Mouse (Mus musculus) T-cell, adult 2 months (primary cell): Measurements from ENCODE around the gene Tmem150b.

Experiments used
- DNase-seq: peaks from one replicate; pipeline ENCODE4 v3.0.0; 2022; ENCODE audit warnings: low spot score

Gene Tmem150b

GRCm38 (mm10) chr7:4731090-4731489, 6.0 kb upstream of the Tmem150b start:
- DNase-seq, result no peak

- DNase-seq, result no peak
Measured at GRCm38 (mm10) chr7:4724359-4724758, 690 bp downstream of the Tmem150b start.

- peak; percentile 17 for DNase-seq
Measured at GRCm38 (mm10) chr7:4723508-4723907, 1.5 kb downstream of the Tmem150b start.

- DNase-seq, result no peak
Measured at GRCm38 (mm10) chr7:4719276-4719675, 5.8 kb downstream of the Tmem150b start.

GRCm38 (mm10) chr7:4716955-4717354, 8.1 kb downstream of the Tmem150b start:
- no peak for DNase-seq

GRCm38 (mm10) chr7:4712594-4712993, 12.5 kb downstream of the Tmem150b start:
- no peak for DNase-seq

- DNase-seq, result peak; percentile 25
Measured at GRCm38 (mm10) chr7:4705098-4705497, 20.0 kb downstream of the Tmem150b start.

- no peak for DNase-seq
Measured at GRCm38 (mm10) chr7:4703195-4703594, 21.9 kb downstream of the Tmem150b start.

- DNase-seq, result no peak
Measured at GRCm38 (mm10) chr7:4702334-4702733, 22.7 kb downstream of the Tmem150b start.

- DNase-seq, result no peak
Measured at GRCm38 (mm10) chr7:4693004-4693403, 32.0 kb downstream of the Tmem150b start.

- DNase-seq, result no peak
Measured at GRCm38 (mm10) chr7:4690951-4691653, 33.9 kb downstream of the Tmem150b start.

- DNase-seq, result no peak
Measured at GRCm38 (mm10) chr7:4690387-4690786, 34.7 kb downstream of the Tmem150b start, which contains the start of gene Brsk1. Gene Brsk1 (plus strand): TSS chr7:4690604.

- peak; percentile 98 for DNase-seq
Measured at GRCm38 (mm10) chr7:4684632-4685417, 40.2 kb downstream of the Tmem150b start, which contains the start of gene Hspbp1. Gene Hspbp1 (minus strand): TSS chr7:4685068.

- DNase-seq, result no peak
Measured at GRCm38 (mm10) chr7:4684203-4684602, 40.8 kb downstream of the Tmem150b start.

GRCm38 (mm10) chr7:4683307-4683706, 41.7 kb downstream of the Tmem150b start:
- no peak for DNase-seq

- no peak for DNase-seq
Measured at GRCm38 (mm10) chr7:4675200-4675599, 49.8 kb downstream of the Tmem150b start.

- peak; percentile 37 for DNase-seq
Measured at GRCm38 (mm10) chr7:4674114-4674731, 50.8 kb downstream of the Tmem150b start.

- no peak for DNase-seq
Measured at GRCm38 (mm10) chr7:4671956-4672355, 53.1 kb downstream of the Tmem150b start.

- no peak for DNase-seq
Measured at GRCm38 (mm10) chr7:4670655-4671255, 54.3 kb downstream of the Tmem150b start.

- DNase-seq, result no peak
Measured at GRCm38 (mm10) chr7:4669156-4669555, 55.9 kb downstream of the Tmem150b start.

- no peak for DNase-seq
Measured at GRCm38 (mm10) chr7:4668506-4668905, 56.5 kb downstream of the Tmem150b start.

- no peak for DNase-seq
Measured at GRCm38 (mm10) chr7:4666871-4667270, 58.2 kb downstream of the Tmem150b start.
